Mouse (Mus musculus): ENCODE measurements at regions not wholly inside any gene's neighbourhood (a gene's known extent, or its start where the extent isn't known, plus 50 kb on each side); places are given as distances from the start of the nearest gene placed in this dataset.

GRCm38 (mm10) chr12:29290591-29291351 is 237.4 kb upstream of the Myt1l start:
- TF ChIP-seq POLR2A (IDR thresholded peaks at IDR 0.05; ENCODE audit: control insufficient read depth, extremely low read depth, insufficient read depth, low read length, poor library complexity) = no peak
- TF ChIP-seq CTCF (IDR thresholded peaks at IDR 0.05; ENCODE audit: borderline replicate concordance, control insufficient read depth, extremely low read depth, insufficient read depth, low read length, poor library complexity) = no peak

All from thymus, adult 2 months (tissue).